Mouse (Mus musculus) kidney, embryonic 16.5 days (tissue): Measurements from ENCODE around the gene Rwdd2a. TPM values are rescaled to one million over a fixed set of nuclear protein-coding genes. Genes with fewer than 3 reads are reported as not detected.
A peak's percentile ranks its signal among the peaks of the same experiment; 100 is the strongest.

Experiments
- ATAC-seq: fragments of 200-750 bp; cut with Nextera tagmentation; 2 replicates; pipeline ENCODE4 v1.8.0; 2017; ENCODE audit warnings: moderate TSS enrichment; ENCODE audit not compliant: low FRiP score, low TSS enrichment
- H3K27ac ChIP-seq: fragments of 300-500 bp; sonication (generic); 2 replicates; pipeline ENCODE4 v1.5.1; 2014; ENCODE audit warnings: low read length
- H3K27me3 ChIP-seq: fragments of 300-500 bp; sonication (generic); 2 replicates; pipeline ENCODE4 v1.6.1; 2014; ENCODE audit warnings: low read length, control low read depth, mixed read lengths; ENCODE audit not compliant: insufficient read depth
- H3K36me3 ChIP-seq: fragments of 300-500 bp; sonication (generic); 2 replicates; pipeline ENCODE4 v1.6.1; 2014; ENCODE audit warnings: low read length, control low read depth, mixed read lengths; ENCODE audit not compliant: insufficient read depth
- H3K4me1 ChIP-seq: fragments of 300-500 bp; sonication (generic); 2 replicates; pipeline ENCODE4 v1.6.1; 2014; ENCODE audit warnings: low read length, control low read depth, mixed read lengths; ENCODE audit not compliant: insufficient read depth
- H3K4me2 ChIP-seq: fragments of 300-500 bp; sonication (generic); replicated peaks from 2 replicates; pipeline ENCODE4 v1.6.1; 2014; ENCODE audit warnings: low read depth, low read length
- H3K4me3 ChIP-seq: fragments of 300-500 bp; sonication (generic); 2 replicates; pipeline ENCODE4 v1.5.1; 2014; ENCODE audit warnings: mild to moderate bottlenecking, low read length
- H3K9ac ChIP-seq: fragments of 300-500 bp; sonication (generic); replicated peaks from 2 replicates; pipeline ENCODE4 v1.6.1; 2014; ENCODE audit warnings: low read length
- H3K9me3 ChIP-seq: fragments of 300-500 bp; sonication (generic); 2 replicates; pipeline ENCODE4 v1.6.1; 2016; ENCODE audit warnings: low read length, control low read depth
- WGBS: fragments of 180-500 bp; shearing (Covaris S2); extraction: QIAGEN DNeasy Blood & Tissue Kit; methylation state at CpG from one replicate; pipeline ENCODE4 v1.1.7; 2014; 5-methylcytosine and 5-hydroxymethylcytosine counted together
- polyA plus RNA-seq: library from polyadenylated mRNA; unstranded; fragments of >200 nt; fragmentation: Nextera tagmentation; extraction: Ambion mirVana; gene quantifications from 2 replicates; pipeline ENCODE4 v1.2.1, GENCODE M21; 2015

Gene Rwdd2a
- polyA plus RNA-seq, result 3.8 and 4.4 TPM in 2 replicates

GRCm38 (mm10) chr9:86571540-86572135, at the start of gene Rwdd2a, which contains the start of gene Pgm3:
Gene Rwdd2a, plus strand, starts transcription at chr9:86571991.
Gene Pgm3, minus strand, starts transcription at chr9:86571842.
- Histone ChIP-seq H3K4me3 (peak within 1 kb of the TSS; percentile 87), H3K36me3 (peaks cover 10% of the 10 kb centered on the region; the same call in 1 of the 2 replicates), H3K9ac (peak within 1 kb of the TSS; percentile 84), H3K9me3 (no peaks in the 10 kb centered on the region), H3K4me2 (peak within 1 kb of the TSS; percentile 93), H3K27ac (peak within 1 kb of the TSS; percentile 82), H3K4me1 (peaks cover 9% of the 10 kb centered on the region), H3K27me3 (no peaks in the 10 kb centered on the region)
- peak; percentile 98 for ATAC-seq
- WGBS, result under 1% methylated on average over 59 of the region's 59 CpGs

- Histone ChIP-seq H3K27me3 (no peaks in the 10 kb centered on the region), H3K4me2 (no peak overlapping the region), H3K9me3 (no peaks in the 10 kb centered on the region), H3K9ac (no peak overlapping the region), H3K4me3 (no peak overlapping the region), H3K36me3 (peaks cover 36% of the 10 kb centered on the region), H3K4me1 (no peaks in the 10 kb centered on the region), H3K27ac (no peak overlapping the region)
- no peak for ATAC-seq
Measured at GRCm38 (mm10) chr9:86522335-86522734, 49.5 kb upstream of the Rwdd2a start.

- Histone ChIP-seq H3K4me1 (no peaks in the 10 kb centered on the region), H3K4me3 (no peak overlapping the region), H3K9me3 (no peaks in the 10 kb centered on the region), H3K4me2 (no peak overlapping the region), H3K27ac (no peak overlapping the region), H3K36me3 (peaks cover 25% of the 10 kb centered on the region), H3K27me3 (no peaks in the 10 kb centered on the region), H3K9ac (no peak overlapping the region)
- WGBS, result 46% methylated on average over 2 of the region's 2 CpGs
- ATAC-seq, result no peak
Measured at GRCm38 (mm10) chr9:86525600-86525999, 46.2 kb upstream of the Rwdd2a start.

- no peak overlapping the region for H3K4me3 ChIP-seq
- no peak overlapping the region for H3K27ac ChIP-seq
- H3K27me3 ChIP-seq, result no peaks in the 10 kb centered on the region
- no peak overlapping the region for H3K4me2 ChIP-seq
- no peak for ATAC-seq
- H3K9ac ChIP-seq, result no peak overlapping the region
- no peaks in the 10 kb centered on the region for H3K9me3 ChIP-seq
- H3K4me1 ChIP-seq, result no peaks in the 10 kb centered on the region
- 86% methylated on average over 5 of the region's 5 CpGs for WGBS
- peaks cover 15% of the 10 kb centered on the region; the same call in 1 of the 2 replicates for H3K36me3 ChIP-seq
Measured at GRCm38 (mm10) chr9:86534071-86534470, 37.7 kb upstream of the Rwdd2a start.

- H3K36me3 ChIP-seq, result peaks cover 35% of the 10 kb centered on the region
- H3K9ac ChIP-seq, result no peak overlapping the region
- no peak for ATAC-seq
- no peak overlapping the region for H3K4me2 ChIP-seq
- no peak overlapping the region for H3K27ac ChIP-seq
- H3K4me1 ChIP-seq, result no peaks in the 10 kb centered on the region
- no peak overlapping the region for H3K4me3 ChIP-seq
- no peaks in the 10 kb centered on the region for H3K9me3 ChIP-seq
- WGBS, result 95% methylated on average over 3 of the region's 3 CpGs
- no peaks in the 10 kb centered on the region for H3K27me3 ChIP-seq
Measured at GRCm38 (mm10) chr9:86543451-86543850, 28.3 kb upstream of the Rwdd2a start.

- ATAC-seq, result no peak
- no peak overlapping the region for H3K27ac ChIP-seq
- no peak overlapping the region for H3K4me2 ChIP-seq
- H3K4me3 ChIP-seq, result no peak overlapping the region
- no peaks in the 10 kb centered on the region for H3K4me1 ChIP-seq
- WGBS, result 65% methylated on average over 1 of the region's 1 CpGs
- H3K36me3 ChIP-seq, result peaks cover 39% of the 10 kb centered on the region
- H3K27me3 ChIP-seq, result no peaks in the 10 kb centered on the region
- no peaks in the 10 kb centered on the region for H3K9me3 ChIP-seq
- H3K9ac ChIP-seq, result no peak overlapping the region
Measured at GRCm38 (mm10) chr9:86544559-86544958, 27.2 kb upstream of the Rwdd2a start.

- ATAC-seq, result peak; percentile 81
- H3K9me3 ChIP-seq, result no peaks in the 10 kb centered on the region
- no peaks in the 10 kb centered on the region for H3K4me1 ChIP-seq
- 86% methylated on average over 5 of the region's 5 CpGs for whole genome bisulfite sequencing
- no peak overlapping the region for H3K4me3 ChIP-seq
- peaks cover 38% of the 10 kb centered on the region; the same call in 1 of the 2 replicates for H3K36me3 ChIP-seq
- H3K4me2 ChIP-seq, result no peak overlapping the region
- no peak overlapping the region for H3K9ac ChIP-seq
- H3K27ac ChIP-seq, result no peak overlapping the region
- H3K27me3 ChIP-seq, result no peaks in the 10 kb centered on the region
Measured at GRCm38 (mm10) chr9:86549637-86550162, 22.1 kb upstream of the Rwdd2a start.

GRCm38 (mm10) chr9:86550717-86551116, 21.1 kb upstream of the Rwdd2a start:
- ATAC-seq, result no peak

GRCm38 (mm10) chr9:86553886-86554285, 17.9 kb upstream of the Rwdd2a start:
- 90% methylated on average over 9 of the region's 9 CpGs for WGBS
- Histone ChIP-seq H3K27ac (no peak overlapping the region), H3K36me3 (peaks cover 49% of the 10 kb centered on the region), H3K4me2 (no peak overlapping the region), H3K27me3 (no peaks in the 10 kb centered on the region), H3K4me3 (no peak overlapping the region), H3K4me1 (no peaks in the 10 kb centered on the region), H3K9me3 (no peaks in the 10 kb centered on the region), H3K9ac (no peak overlapping the region)
- ATAC-seq, result no peak

More at GRCm38 (mm10) chr9:86550717-86551116, 21.1 kb upstream of the Rwdd2a start:
- Histone ChIP-seq H3K9me3 (no peaks in the 10 kb centered on the region), H3K4me2 (no peak overlapping the region), H3K27ac (no peak overlapping the region), H3K36me3 (peaks cover 38% of the 10 kb centered on the region; the same call in 1 of the 2 replicates), H3K4me1 (no peaks in the 10 kb centered on the region), H3K4me3 (no peak overlapping the region), H3K9ac (no peak overlapping the region), H3K27me3 (no peaks in the 10 kb centered on the region)
- 86% methylated on average over 3 of the region's 3 CpGs for WGBS

- H3K4me1 ChIP-seq, result no peaks in the 10 kb centered on the region
- peaks cover 55% of the 10 kb centered on the region for H3K36me3 ChIP-seq
- no peak for ATAC-seq
- no peak overlapping the region for H3K4me3 ChIP-seq
- no peaks in the 10 kb centered on the region for H3K9me3 ChIP-seq
- 91% methylated on average over 4 of the region's 4 CpGs for WGBS
- no peak overlapping the region for H3K4me2 ChIP-seq
- no peak overlapping the region for H3K27ac ChIP-seq
- H3K9ac ChIP-seq, result no peak overlapping the region
- H3K27me3 ChIP-seq, result no peaks in the 10 kb centered on the region
Measured at GRCm38 (mm10) chr9:86554641-86555040, 17.1 kb upstream of the Rwdd2a start.
